Mouse (Mus musculus) limb, embryonic 10.5 days (tissue): Measurements from ENCODE around the gene Srcap. TPM values are rescaled to one million over a fixed set of nuclear protein-coding genes. Genes with fewer than 3 reads are reported as not detected.

Experiments used
- DNase-seq: peaks from one replicate; pipeline ENCODE4 v3.0.0-alpha.2; 2017; ENCODE audit warnings: low spot score
- H3K27ac ChIP-seq: fragments of 300-500 bp; sonication (generic); 2 replicates; pipeline ENCODE4 v1.5.1; 2016; ENCODE audit warnings: mild to moderate bottlenecking
- H3K27me3 ChIP-seq: fragments of 300-500 bp; sonication (generic); 2 replicates; pipeline ENCODE4 v1.6.1; 2016; ENCODE audit warnings: low read depth, mild to moderate bottlenecking; ENCODE audit not compliant: poor library complexity, severe bottlenecking
- H3K36me3 ChIP-seq: fragments of 300-500 bp; sonication (generic); 2 replicates; pipeline ENCODE4 v1.6.1; 2016; ENCODE audit warnings: mild to moderate bottlenecking, moderate library complexity
- H3K4me1 ChIP-seq: fragments of 300-500 bp; sonication (generic); 2 replicates; pipeline ENCODE4 v1.6.1; 2016
- H3K4me3 ChIP-seq: fragments of 300-500 bp; sonication (generic); 2 replicates; pipeline ENCODE4 v1.5.1; 2016; ENCODE audit warnings: mild to moderate bottlenecking, moderate library complexity
- H3K9me3 ChIP-seq: fragments of 300-500 bp; sonication (generic); replicated peaks from 2 replicates; pipeline ENCODE4 v1.6.1; 2016; ENCODE audit warnings: mild to moderate bottlenecking
- WGBS: fragments of 180-500 bp; shearing (Covaris S2); methylation state at CpG from one replicate; pipeline ENCODE4 v1.1.7; 2016; 5-methylcytosine and 5-hydroxymethylcytosine counted together
- microRNA-seq: library from miRNA; unstranded; fragments of <30 nt; microRNA quantifications from one replicate; pipeline ENCODE4, GENCODE M21; 2017
- polyA plus RNA-seq: library from polyadenylated mRNA; unstranded; fragments of >200 nt; fragmentation: Nextera tagmentation; extraction: Ambion mirVana; gene quantifications from 2 replicates; pipeline ENCODE4 v1.2.1, GENCODE M21; 2016

Gene Srcap
- polyA plus RNA-seq, 1 experiment from 2014 or later, result 80.4 TPM

DNA sequence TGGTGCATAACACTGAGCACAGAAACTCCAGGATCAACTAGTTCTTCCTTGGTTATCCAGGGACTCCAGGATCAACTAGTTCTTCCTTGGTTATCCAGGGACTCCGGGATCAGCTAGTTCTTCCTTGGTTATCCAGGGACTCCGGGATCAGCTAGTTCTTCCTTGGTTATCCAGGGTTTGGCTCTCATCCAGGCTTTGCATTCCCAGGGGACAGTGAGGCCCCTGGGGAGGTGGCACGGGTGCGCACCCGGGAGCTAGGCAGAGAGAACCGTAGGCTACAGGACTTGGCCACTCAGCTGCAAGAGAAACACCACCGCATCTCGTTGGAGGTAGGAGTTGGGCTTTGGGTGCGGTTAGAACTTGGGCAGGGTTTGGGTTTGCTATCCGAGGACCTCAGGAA lies 79.3 kb downstream of the Srcap start:
- no peaks in the 10 kb centered on the region for H3K9me3 ChIP-seq
- H3K27me3 ChIP-seq, result no peaks in the 10 kb centered on the region
- 96% methylated on average over 10 of the region's 10 CpGs for WGBS
- H3K4me3 ChIP-seq, result no peak overlapping the region
- DNase-seq, result no peak
- H3K4me1 ChIP-seq, result peaks cover 27% of the 10 kb centered on the region
- H3K36me3 ChIP-seq, result peaks cover 66% of the 10 kb centered on the region
- H3K27ac ChIP-seq, result no peak overlapping the region

DNA sequence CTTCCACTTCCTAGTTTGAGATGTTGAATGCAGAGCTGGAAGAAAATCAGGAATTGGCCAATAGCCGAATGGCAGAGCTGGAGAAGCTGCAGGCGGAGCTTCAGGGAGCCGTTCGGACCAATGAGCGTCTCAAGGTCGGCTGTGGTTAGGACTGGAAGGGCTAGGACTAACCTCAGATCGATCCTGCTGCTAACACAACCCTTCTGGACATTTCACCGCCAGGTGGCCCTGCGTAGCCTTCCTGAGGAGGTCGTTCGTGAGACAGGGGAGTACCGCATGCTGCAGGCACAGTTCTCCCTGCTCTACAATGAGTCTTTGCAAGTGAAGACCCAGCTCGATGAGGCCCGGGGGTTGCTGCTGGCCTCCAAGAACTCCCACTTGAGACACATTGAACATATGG lies 80.8 kb downstream of the Srcap start:
- Histone ChIP-seq H3K4me3 (no peak overlapping the region), H3K27ac (no peak overlapping the region), H3K9me3 (no peaks in the 10 kb centered on the region), H3K27me3 (no peaks in the 10 kb centered on the region), H3K4me1 (peaks cover 17% of the 10 kb centered on the region), H3K36me3 (peaks cover 81% of the 10 kb centered on the region)
- no peak for DNase-seq
- WGBS, result 91% methylated on average over 14 of the region's 14 CpGs

DNA sequence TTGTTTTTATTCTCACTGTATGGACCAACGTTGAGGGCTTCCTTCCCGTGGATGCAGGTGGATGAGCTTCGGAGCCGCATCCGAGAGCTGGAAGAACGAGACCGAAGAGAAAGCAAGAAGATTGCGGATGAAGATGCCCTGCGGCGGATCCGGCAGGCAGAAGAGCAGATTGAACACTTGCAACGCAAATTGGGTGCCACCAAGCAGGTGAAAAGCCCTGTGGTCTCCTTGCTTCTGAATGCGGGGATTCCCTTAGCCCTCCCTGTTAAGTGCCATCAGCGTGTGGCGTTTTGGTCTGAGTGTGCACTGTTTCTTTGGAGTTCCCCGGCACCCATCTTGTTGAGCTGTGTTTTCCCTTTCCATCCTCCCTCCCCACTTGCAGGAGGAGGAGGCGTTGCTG lies 85.0 kb downstream of the Srcap start:
- DNase-seq, result no peak
- Histone ChIP-seq H3K9me3 (no peaks in the 10 kb centered on the region), H3K4me3 (no peak overlapping the region), H3K36me3 (peaks cover 100% of the 10 kb centered on the region), H3K27ac (no peak overlapping the region), H3K27me3 (no peaks in the 10 kb centered on the region), H3K4me1 (no peaks in the 10 kb centered on the region)
- WGBS, result 94% methylated on average over 17 of the region's 17 CpGs

DNA sequence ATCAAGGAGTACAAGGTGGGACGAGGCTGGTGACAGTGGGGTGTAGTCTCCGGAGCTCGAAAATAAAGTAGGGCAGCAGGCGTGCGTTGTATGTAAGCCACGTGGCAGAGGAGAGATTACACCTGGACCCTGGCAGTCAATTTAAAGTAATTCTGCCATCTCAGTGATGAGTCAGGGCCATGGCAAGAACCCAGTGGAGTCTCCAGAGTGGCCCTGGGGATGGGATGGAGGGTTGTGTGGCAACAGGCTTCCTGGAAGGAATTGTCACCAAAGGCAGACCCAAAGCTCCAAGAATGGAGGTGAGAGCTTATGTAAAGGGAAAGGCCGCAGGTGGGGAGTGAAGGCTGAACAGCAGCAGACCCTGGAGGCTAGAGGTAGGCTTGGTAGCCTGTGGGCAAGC lies 88.8 kb downstream of the Srcap start:
- peaks cover 99% of the 10 kb centered on the region for H3K36me3 ChIP-seq
- H3K27me3 ChIP-seq, result no peaks in the 10 kb centered on the region
- H3K27ac ChIP-seq, result no peak overlapping the region
- no peak for DNase-seq
- H3K4me3 ChIP-seq, result no peak overlapping the region
- H3K9me3 ChIP-seq, result no peaks in the 10 kb centered on the region
- 97% methylated on average over 7 of the region's 7 CpGs for WGBS
- no peaks in the 10 kb centered on the region for H3K4me1 ChIP-seq

DNA sequence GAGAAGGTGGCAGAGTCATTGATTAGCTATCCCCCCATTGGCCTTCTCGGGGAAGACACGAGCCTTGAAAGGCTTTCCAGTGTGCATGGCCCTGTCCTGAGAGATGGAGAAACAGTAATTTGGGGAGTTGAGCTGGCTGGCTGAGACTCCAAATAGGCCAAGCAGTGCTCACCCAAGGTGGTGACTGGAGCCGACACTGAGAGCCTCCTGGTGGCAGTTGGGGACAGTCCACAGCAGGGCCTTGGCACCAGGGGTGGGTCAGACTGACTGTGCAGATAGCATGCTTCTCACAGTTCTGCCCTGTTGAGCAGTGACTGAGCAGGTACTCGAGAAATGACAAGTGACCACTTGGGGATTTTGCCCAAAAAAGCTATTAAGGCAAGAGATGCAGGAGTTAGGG lies 90.0 kb downstream of the Srcap start:
- Histone ChIP-seq H3K36me3 (peaks cover 99% of the 10 kb centered on the region), H3K4me3 (no peak overlapping the region; the same call in 1 of the 2 replicates), H3K4me1 (no peaks in the 10 kb centered on the region), H3K27ac (no peak overlapping the region), H3K27me3 (no peaks in the 10 kb centered on the region), H3K9me3 (no peaks in the 10 kb centered on the region)
- DNase-seq, result no peak
- 90% methylated on average over 4 of the region's 4 CpGs for WGBS

DNA sequence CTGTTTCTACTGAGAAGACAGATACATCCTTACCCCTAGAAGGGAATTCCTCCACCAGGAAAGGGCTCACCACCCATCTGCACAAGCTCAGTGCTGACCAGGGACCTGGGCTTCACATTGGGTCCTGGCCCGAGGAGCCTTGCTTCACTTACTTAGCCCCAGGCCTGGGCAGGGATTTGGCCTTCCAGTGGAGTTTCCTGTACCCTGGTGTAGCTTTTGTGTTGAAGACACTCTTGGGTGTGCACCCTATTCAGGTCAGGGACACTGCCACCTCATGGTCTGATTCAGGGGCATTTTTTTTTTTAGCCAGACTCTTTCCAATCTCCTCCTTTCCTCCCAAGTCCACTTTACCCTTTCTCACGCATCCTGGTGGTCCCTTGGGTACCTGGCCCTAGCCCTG lies 91.1 kb downstream of the Srcap start:
- Histone ChIP-seq H3K36me3 (peaks cover 99% of the 10 kb centered on the region), H3K4me3 (no peak overlapping the region), H3K27ac (no peak overlapping the region), H3K9me3 (no peaks in the 10 kb centered on the region), H3K4me1 (no peaks in the 10 kb centered on the region), H3K27me3 (no peaks in the 10 kb centered on the region)
- WGBS, result 87% methylated on average over 2 of the region's 2 CpGs
- no peak for DNase-seq

DNA sequence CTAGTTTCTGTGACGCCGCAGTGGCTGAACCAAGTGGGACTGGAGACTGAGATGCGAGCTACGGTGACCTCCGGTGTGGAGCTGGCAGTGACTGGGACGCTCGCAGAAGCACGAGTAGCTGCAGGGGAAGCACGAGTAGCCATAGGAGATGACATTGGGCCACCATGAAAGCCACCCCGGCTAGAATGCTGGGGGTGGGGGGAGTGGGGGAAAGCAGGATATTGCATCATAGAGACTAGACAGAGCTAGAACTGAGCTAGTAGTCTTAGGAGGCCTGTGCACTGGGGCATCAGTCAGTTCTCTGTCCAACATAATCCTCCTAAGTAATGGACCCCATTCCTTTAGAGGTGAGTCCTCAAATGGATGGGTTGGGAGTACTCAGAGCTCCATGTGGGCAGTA lies 92.5 kb downstream of the Srcap start:
- DNase-seq, result no peak
- Histone ChIP-seq H3K27ac (no peak overlapping the region), H3K4me1 (no peaks in the 10 kb centered on the region), H3K36me3 (peaks cover 99% of the 10 kb centered on the region), H3K27me3 (no peaks in the 10 kb centered on the region), H3K9me3 (no peaks in the 10 kb centered on the region), H3K4me3 (no peak overlapping the region)
- WGBS, result 91% methylated on average over 10 of the region's 10 CpGs

DNA sequence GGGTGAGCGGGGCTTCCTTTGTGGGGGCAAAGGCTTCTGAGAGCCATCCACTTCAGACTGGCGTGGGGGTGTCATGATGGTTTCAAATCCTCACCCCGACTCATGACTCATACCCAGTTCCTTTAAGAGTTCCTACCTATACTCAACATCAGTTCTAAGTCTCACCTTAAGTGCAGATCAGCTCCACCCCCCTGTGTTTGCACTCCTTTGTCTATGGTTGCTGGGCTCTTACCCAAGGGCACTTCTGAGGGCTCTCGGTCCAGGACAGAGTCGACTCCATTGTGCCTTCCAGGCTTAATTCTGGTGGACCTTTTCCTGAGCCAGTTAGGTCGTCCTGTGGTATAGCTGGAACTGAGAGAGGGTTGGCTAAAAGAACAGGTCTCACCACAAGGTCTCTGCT lies 95.4 kb downstream of the Srcap start:
- Histone ChIP-seq H3K4me1 (no peaks in the 10 kb centered on the region), H3K36me3 (peaks cover 99% of the 10 kb centered on the region), H3K9me3 (no peaks in the 10 kb centered on the region), H3K27ac (no peak overlapping the region), H3K27me3 (no peaks in the 10 kb centered on the region), H3K4me3 (no peak overlapping the region)
- no peak for DNase-seq
- WGBS, result 89% methylated on average over 6 of the region's 6 CpGs

Small RNAs within 50 kb of the gene (microRNA-seq; reads per million reads assigned to microRNA genes)
- gene Gm47278, result not detected
- gene Mir7060, result not detected

Other genes starting within 250 kb of the Srcap start
- gene Sephs2, start 237.9 kb upstream of the Srcap start, polyA plus RNA-seq, result 89.7 and 93.9 TPM in 2 replicates
- 0.46 and 0.69 TPM in 2 replicates for gene Itgal, start 215.7 kb upstream of the Srcap start, polyA plus RNA-seq
- 23.1 and 23.8 TPM in 2 replicates for gene Zfp768, start 166.4 kb upstream of the Srcap start, polyA plus RNA-seq
- gene Zfp747, start 135.9 kb upstream of the Srcap start, polyA plus RNA-seq, result 7.9 and 9.5 TPM in 2 replicates
- gene 9130019O22Rik, start 124.8 kb upstream of the Srcap start, polyA plus RNA-seq, result 5.2 and 7.2 TPM in 2 replicates
- 5.7 and 7.0 TPM in 2 replicates for gene E430018J23Rik, start 118.4 kb upstream of the Srcap start, polyA plus RNA-seq
- 6.2 and 7.9 TPM in 2 replicates for gene Zfp764, start 105.2 kb upstream of the Srcap start, polyA plus RNA-seq
- gene Zfp688, start 89.9 kb upstream of the Srcap start, polyA plus RNA-seq, result 29.5 and 37.0 TPM in 2 replicates
- gene Zfp689, start 62.8 kb upstream of the Srcap start, polyA plus RNA-seq, result 14.2 and 14.5 TPM in 2 replicates
- 41.0 and 46.9 TPM in 2 replicates for gene Prr14, start 52.4 kb upstream of the Srcap start, polyA plus RNA-seq
- 11.4 and 12.5 TPM in 2 replicates for gene Fbrs, start 32.8 kb upstream of the Srcap start, polyA plus RNA-seq
- gene Gm42715, start 7.6 kb downstream of the Srcap start, polyA plus RNA-seq, result 15.4 and 17.1 TPM in 2 replicates
- 3.1 and 4.1 TPM in 2 replicates for gene Tmem265, start 49.4 kb downstream of the Srcap start, polyA plus RNA-seq
- 34.1 and 39.6 TPM in 2 replicates for gene Phkg2, start 61.4 kb downstream of the Srcap start, polyA plus RNA-seq
- 9.4 and 12.4 TPM in 2 replicates for gene Ccdc189, start 76.6 kb downstream of the Srcap start, polyA plus RNA-seq
- gene Rnf40, start 76.8 kb downstream of the Srcap start, polyA plus RNA-seq, result 62.2 and 69.6 TPM in 2 replicates
- gene Zfp629, start 103.8 kb downstream of the Srcap start, polyA plus RNA-seq, result 29.0 and 32.9 TPM in 2 replicates
- 77.9 and 79.5 TPM in 2 replicates for gene Bcl7c, start 196.9 kb downstream of the Srcap start, polyA plus RNA-seq
- 11.1 and 14.2 TPM in 2 replicates for gene Ctf1, start 200.8 kb downstream of the Srcap start, polyA plus RNA-seq
- 0.28 and 0.73 TPM in 2 replicates for gene Ctf2, start 220.2 kb downstream of the Srcap start, polyA plus RNA-seq
- gene Fbxl19, start 232.6 kb downstream of the Srcap start, polyA plus RNA-seq, result 9.4 and 10.8 TPM in 2 replicates